23 mouse cellular contexts compared by ENCODE assay signal in the genomic region with DNA sequence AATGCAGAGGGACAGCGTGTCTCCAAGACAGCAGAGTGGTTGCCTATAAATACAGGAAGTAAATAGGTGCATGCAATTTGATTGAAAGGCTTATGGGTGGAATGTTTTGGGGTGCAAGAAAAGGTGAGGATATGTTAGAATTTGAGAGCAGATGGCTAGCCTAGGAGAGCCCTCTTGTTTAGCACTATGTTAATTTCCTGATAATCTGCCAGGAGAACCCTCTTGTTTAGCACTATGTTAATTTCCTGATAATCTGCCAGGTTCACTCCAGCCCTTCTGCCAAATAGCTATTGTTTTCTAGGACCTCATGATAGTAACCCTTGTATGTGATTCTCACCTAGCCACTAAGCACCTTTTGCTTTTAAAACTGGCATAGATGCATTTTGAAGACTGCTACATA. TPM values are rescaled to one million over a fixed set of nuclear protein-coding genes. Genes with fewer than 3 reads are reported as not detected.
DNase-seq lines count a peak whose midpoint lies in the region; ATAC-seq lines count a peak whose summit lies in the region.
"Had no signal": no experiment of that assay in that cellular context is flagged by ENCODE, and none has a peak within 500 bp of the region (broad histone marks: within the 10 kb centered on the region; RNA-seq: fewer than 3 reads in every experiment).

No protein-coding gene starts in this region.

- DNase-seq in forebrain, embryonic 10.5 days (ENCODE audit: extremely low spot score, low spot score): no peak
- DNase-seq in midbrain, embryonic 14.5 days: peak; percentile 10
- DNase-seq: adrenal gland, adult 8-10 months; adrenal gland, postnatal 25 days; cerebellum, adult 18-20 months; cerebellum, adult 9-10 months; cerebellum, postnatal 14 days; gastrocnemius, postnatal 10 days; gastrocnemius, postnatal 36 days; heart, adult 2 months; heart, postnatal 14 days; heart, postnatal 4 days; kidney, adult 11 months had no signal

- 70% methylated on average over 1 of the region's 1 CpGs for WGBS in forebrain, embryonic 13.5 days
- WGBS in forebrain, embryonic 12.5 days: 92% methylated on average over 1 of the region's 1 CpGs
- WGBS in forebrain, embryonic 16.5 days: 33% methylated on average over 1 of the region's 1 CpGs
- 89% methylated on average over 1 of the region's 1 CpGs for WGBS in forebrain, embryonic 10.5 days
- WGBS in midbrain, embryonic 14.5 days: 92% methylated on average over 1 of the region's 1 CpGs
- WGBS in midbrain, embryonic 16.5 days: 94% methylated on average over 1 of the region's 1 CpGs

- peak; percentile 75 for ATAC-seq in forebrain, embryonic 13.5 days
- ATAC-seq in forebrain, embryonic 12.5 days (ENCODE audit: low FRiP score): no peak
- peak; percentile 66; the same call in 1 of the 2 replicates for ATAC-seq in forebrain, embryonic 16.5 days
- ATAC-seq in midbrain, embryonic 14.5 days (ENCODE audit: low FRiP score, low TSS enrichment): no peak
- no peak for ATAC-seq in midbrain, embryonic 16.5 days
- ATAC-seq: activated CD4-positive, CD25-positive, alpha-beta regulatory T cell, adult 4 months; intestine, embryonic 15.5 days had no signal

- no peak overlapping the region for H3K4me3 ChIP-seq in forebrain, embryonic 13.5 days
- H3K4me3 ChIP-seq in forebrain, embryonic 12.5 days (replicated peaks): no peak overlapping the region
- H3K4me3 ChIP-seq in forebrain, embryonic 16.5 days (replicated peaks; ENCODE audit: low read length): no peak overlapping the region
- H3K4me3 ChIP-seq in forebrain, embryonic 10.5 days: no peak overlapping the region
- H3K4me3 ChIP-seq in midbrain, embryonic 14.5 days (replicated peaks; ENCODE audit: low read depth, low read length): no peak overlapping the region
- H3K4me3 ChIP-seq in midbrain, embryonic 16.5 days (ENCODE audit: low read depth, low read length): no peak overlapping the region
- H3K4me3 ChIP-seq: heart, adult 2 months; heart, embryonic 10.5 days; heart, embryonic 13.5 days; hindbrain, embryonic 12.5 days; hindbrain, embryonic 15.5 days; intestine, embryonic 15.5 days had no signal

- no peaks in the 10 kb centered on the region for H3K36me3 ChIP-seq in forebrain, embryonic 13.5 days (ENCODE audit: poor library complexity, severe bottlenecking)
- H3K36me3 ChIP-seq in forebrain, embryonic 12.5 days (replicated peaks): no peaks in the 10 kb centered on the region
- no peaks in the 10 kb centered on the region for H3K36me3 ChIP-seq in forebrain, embryonic 16.5 days (ENCODE audit: control insufficient read depth, insufficient read depth)
- H3K36me3 ChIP-seq in forebrain, embryonic 10.5 days (replicated peaks): no peaks in the 10 kb centered on the region
- no peaks in the 10 kb centered on the region for H3K36me3 ChIP-seq in midbrain, embryonic 14.5 days (ENCODE audit: control insufficient read depth, insufficient read depth, low read length)
- no peaks in the 10 kb centered on the region for H3K36me3 ChIP-seq in midbrain, embryonic 16.5 days (ENCODE audit: control insufficient read depth, insufficient read depth, low read length)
- H3K36me3 ChIP-seq: heart, embryonic 10.5 days; heart, embryonic 13.5 days; hindbrain, embryonic 12.5 days; hindbrain, embryonic 15.5 days; intestine, embryonic 15.5 days had no signal

- no peak overlapping the region for H3K27ac ChIP-seq in forebrain, embryonic 13.5 days
- H3K27ac ChIP-seq in forebrain, embryonic 12.5 days: no peak overlapping the region
- no peak overlapping the region for H3K27ac ChIP-seq in forebrain, embryonic 16.5 days (ENCODE audit: low read length)
- H3K27ac ChIP-seq in forebrain, embryonic 10.5 days: no peak overlapping the region
- H3K27ac ChIP-seq in midbrain, embryonic 14.5 days (replicated peaks; ENCODE audit: low read depth, low read length): no peak overlapping the region
- no peak overlapping the region for H3K27ac ChIP-seq in midbrain, embryonic 16.5 days (ENCODE audit: low read length)
- H3K27ac ChIP-seq: heart, adult 2 months; heart, embryonic 10.5 days; heart, embryonic 13.5 days; hindbrain, embryonic 12.5 days; hindbrain, embryonic 15.5 days; intestine, embryonic 15.5 days had no signal

- H3K4me2 ChIP-seq in forebrain, embryonic 13.5 days: no peak overlapping the region
- no peak overlapping the region for H3K4me2 ChIP-seq in forebrain, embryonic 12.5 days
- H3K4me2 ChIP-seq in forebrain, embryonic 16.5 days (ENCODE audit: low read length): no peak overlapping the region
- H3K4me2 ChIP-seq in midbrain, embryonic 14.5 days (ENCODE audit: low read length): no peak overlapping the region
- H3K4me2 ChIP-seq in midbrain, embryonic 16.5 days (ENCODE audit: low read length): no peak overlapping the region
- H3K4me2 ChIP-seq: heart, embryonic 13.5 days; hindbrain, embryonic 12.5 days; hindbrain, embryonic 15.5 days; intestine, embryonic 15.5 days had no signal

- no peaks in the 10 kb centered on the region for H3K9me3 ChIP-seq in forebrain, embryonic 13.5 days (replicated peaks)
- H3K9me3 ChIP-seq in forebrain, embryonic 12.5 days: no peaks in the 10 kb centered on the region
- no peaks in the 10 kb centered on the region for H3K9me3 ChIP-seq in forebrain, embryonic 16.5 days (ENCODE audit: control insufficient read depth, low read length)
- H3K9me3 ChIP-seq in forebrain, embryonic 10.5 days: no peaks in the 10 kb centered on the region
- H3K9me3 ChIP-seq in midbrain, embryonic 14.5 days (ENCODE audit: control insufficient read depth, low read length): no peaks in the 10 kb centered on the region
- H3K9me3 ChIP-seq in midbrain, embryonic 16.5 days (replicated peaks; ENCODE audit: control insufficient read depth, low read length, poor library complexity, severe bottlenecking): no peaks in the 10 kb centered on the region
- H3K9me3 ChIP-seq: heart, embryonic 10.5 days; heart, embryonic 13.5 days; hindbrain, embryonic 12.5 days; hindbrain, embryonic 15.5 days; intestine, embryonic 15.5 days had no signal

- no peaks in the 10 kb centered on the region for H3K27me3 ChIP-seq in forebrain, embryonic 13.5 days
- H3K27me3 ChIP-seq in forebrain, embryonic 12.5 days: no peaks in the 10 kb centered on the region
- H3K27me3 ChIP-seq in forebrain, embryonic 16.5 days (replicated peaks; ENCODE audit: control insufficient read depth, insufficient read depth, low read length): no peaks in the 10 kb centered on the region
- no peaks in the 10 kb centered on the region for H3K27me3 ChIP-seq in forebrain, embryonic 10.5 days (ENCODE audit: poor library complexity, severe bottlenecking)
- no peaks in the 10 kb centered on the region for H3K27me3 ChIP-seq in midbrain, embryonic 14.5 days (ENCODE audit: control insufficient read depth, insufficient read depth, low read length)
- no peaks in the 10 kb centered on the region for H3K27me3 ChIP-seq in midbrain, embryonic 16.5 days (ENCODE audit: control insufficient read depth, insufficient read depth, low read depth, low read length)
- H3K27me3 ChIP-seq: heart, embryonic 13.5 days; hindbrain, embryonic 12.5 days; hindbrain, embryonic 15.5 days; intestine, embryonic 15.5 days had no signal

- no peak overlapping the region for H3K9ac ChIP-seq in forebrain, embryonic 13.5 days
- H3K9ac ChIP-seq in forebrain, embryonic 12.5 days: no peak overlapping the region
- H3K9ac ChIP-seq in forebrain, embryonic 16.5 days (replicated peaks; ENCODE audit: low read depth, low read length): no peak overlapping the region
- H3K9ac ChIP-seq in midbrain, embryonic 14.5 days (replicated peaks; ENCODE audit: low read length): no peak overlapping the region
- H3K9ac ChIP-seq in midbrain, embryonic 16.5 days (ENCODE audit: low read depth, low read length): no peak overlapping the region
- H3K9ac ChIP-seq: heart, embryonic 13.5 days; hindbrain, embryonic 12.5 days; hindbrain, embryonic 15.5 days; intestine, embryonic 15.5 days had no signal

- no peaks in the 10 kb centered on the region for H3K4me1 ChIP-seq in forebrain, embryonic 13.5 days
- H3K4me1 ChIP-seq in forebrain, embryonic 12.5 days: no peaks in the 10 kb centered on the region
- no peaks in the 10 kb centered on the region for H3K4me1 ChIP-seq in forebrain, embryonic 16.5 days (replicated peaks; ENCODE audit: control insufficient read depth, insufficient read depth, low read length)
- H3K4me1 ChIP-seq in forebrain, embryonic 10.5 days: no peaks in the 10 kb centered on the region
- no peaks in the 10 kb centered on the region for H3K4me1 ChIP-seq in midbrain, embryonic 14.5 days (ENCODE audit: control insufficient read depth, insufficient read depth, low read length)
- H3K4me1 ChIP-seq in midbrain, embryonic 16.5 days (ENCODE audit: control insufficient read depth, insufficient read depth, low read length): no peaks in the 10 kb centered on the region
- H3K4me1 ChIP-seq: heart, embryonic 10.5 days; heart, embryonic 13.5 days; hindbrain, embryonic 12.5 days; hindbrain, embryonic 15.5 days; intestine, embryonic 15.5 days had no signal

RNA-seq across cellular contexts. Expression of gene Cast, which starts 25.9 kb away (rescaled TPM):
- 5.3 and 6.3 TPM in 2 replicates for polyA plus RNA-seq in forebrain, embryonic 13.5 days (2015; fragmentation: Nextera tagmentation; extraction: Ambion mirVana)
- 11.3 and 14.1 TPM in 2 replicates for polyA plus RNA-seq in forebrain, embryonic 12.5 days (2016; fragmentation: Nextera tagmentation; extraction: Ambion mirVana)
- 6.4 and 7.5 TPM in 2 replicates for polyA plus RNA-seq in forebrain, embryonic 16.5 days (2015; fragmentation: Nextera tagmentation; extraction: Ambion mirVana)
- 14.1 and 17.1 TPM in 2 replicates for polyA plus RNA-seq in forebrain, embryonic 10.5 days (2016; fragmentation: Nextera tagmentation; extraction: Ambion mirVana)
- polyA plus RNA-seq in midbrain, embryonic 14.5 days (2014; fragmentation: Nextera tagmentation; extraction: Ambion mirVana): 3.1 and 6.3 TPM in 2 replicates
- 6.0 and 7.2 TPM in 2 replicates for polyA plus RNA-seq in midbrain, embryonic 16.5 days (2015; fragmentation: Nextera tagmentation; extraction: Ambion mirVana)

Comparison
In these comparisons a context has a peak if more than half of its experiments do, and no peak if none do; other contexts are left out.
1. ATAC-seq: peak in forebrain, embryonic 13.5 days (single experiment) and forebrain, embryonic 16.5 days (single experiment); none in forebrain, embryonic 12.5 days (single experiment), midbrain, embryonic 14.5 days (single experiment) and midbrain, embryonic 16.5 days (single experiment).